ENCODE assay signal across 8 mouse cellular contexts in genomic region chr12:81631661-81632401, GRCm38 (mm10). TPM values are rescaled to one million over a fixed set of nuclear protein-coding genes. Genes with fewer than 3 reads are reported as not detected.
DNase-seq lines count a peak whose midpoint lies in the region; ATAC-seq and TF ChIP-seq lines count a peak whose summit lies in the region.

No protein-coding gene starts in this region.

- peak overlapping the region; percentile 68 for H3K9ac ChIP-seq in embryonic facial prominence, embryonic 13.5 days
- peak overlapping the region; percentile 91 for H3K9ac ChIP-seq in hindbrain, embryonic 13.5 days
- H3K9ac ChIP-seq in liver, embryonic 14.5 days (replicated peaks), result no peak overlapping the region
- H3K9ac ChIP-seq in neural tube, embryonic 13.5 days, result peak overlapping the region; percentile 91

- no peak for TF ChIP-seq CTCF in liver, embryonic 14.5 days (IDR thresholded peaks at IDR 0.05; ENCODE audit: low read depth)

- peak; percentile 81 for DNase-seq in heart, adult 11 months
- DNase-seq in heart, adult 8-10 months (ENCODE audit: low spot score), result no peak
- peak; percentile 55 for DNase-seq in Muller cell, postnatal 12 days (ENCODE audit: inconsistent ontology term)
- DNase-seq in liver, embryonic 14.5 days (ENCODE audit: low read depth in 3 of 3, low spot score in 3 of 3), result no peak
- DNase-seq in B cell, adult 2 months, result no peak

- WGBS in embryonic facial prominence, embryonic 13.5 days, result 2% methylated on average over 31 of the region's 31 CpGs
- 1% methylated on average over 31 of the region's 31 CpGs for WGBS in hindbrain, embryonic 13.5 days
- 3% methylated on average over 29 of the region's 31 CpGs for WGBS in liver, embryonic 14.5 days (ENCODE audit: insufficient replicate concordance)
- 1% methylated on average over 27 of the region's 31 CpGs for WGBS in neural tube, embryonic 13.5 days

- peak overlapping the region; percentile 62 for H3K4me3 ChIP-seq in embryonic facial prominence, embryonic 13.5 days
- peak overlapping the region; percentile 73 for H3K4me3 ChIP-seq in hindbrain, embryonic 13.5 days
- H3K4me3 ChIP-seq in liver, embryonic 14.5 days (ENCODE audit: insufficient read depth in 1 of 2, low read depth in 2 of 2, low read length in 2 of 2), result peak overlapping the region; percentile 14 to 32; a peak in 3 of 4 replicates
- peak overlapping the region; percentile 71 for H3K4me3 ChIP-seq in neural tube, embryonic 13.5 days

- H3K27me3 ChIP-seq in embryonic facial prominence, embryonic 13.5 days, result peaks cover 70% of the 10 kb centered on the region
- H3K27me3 ChIP-seq in hindbrain, embryonic 13.5 days, result peaks cover 8% of the 10 kb centered on the region; the same call in 1 of the 2 replicates
- peaks cover 40% of the 10 kb centered on the region for H3K27me3 ChIP-seq in liver, embryonic 14.5 days (ENCODE audit: control insufficient read depth, insufficient read depth, low read length)
- H3K27me3 ChIP-seq in neural tube, embryonic 13.5 days, result peaks cover 21% of the 10 kb centered on the region; the same call in 1 of the 2 replicates

- no peaks in the 10 kb centered on the region for H3K9me3 ChIP-seq in embryonic facial prominence, embryonic 13.5 days
- no peaks in the 10 kb centered on the region for H3K9me3 ChIP-seq in hindbrain, embryonic 13.5 days
- H3K9me3 ChIP-seq in liver, embryonic 14.5 days (ENCODE audit: control insufficient read depth, low read length), result no peaks in the 10 kb centered on the region
- H3K9me3 ChIP-seq in neural tube, embryonic 13.5 days, result no peaks in the 10 kb centered on the region

- H3K4me1 ChIP-seq in embryonic facial prominence, embryonic 13.5 days, result peaks cover 12% of the 10 kb centered on the region; the same call in 1 of the 2 replicates
- H3K4me1 ChIP-seq in hindbrain, embryonic 13.5 days (replicated peaks), result peaks cover 28% of the 10 kb centered on the region
- H3K4me1 ChIP-seq in liver, embryonic 14.5 days (replicated peaks; ENCODE audit: control insufficient read depth in 2 of 2, insufficient read depth in 2 of 2, low read length in 1 of 2), result peaks cover 0 to 2% of the 10 kb centered on the region in 2 experiments; a peak in 2 of 4 replicates
- H3K4me1 ChIP-seq in neural tube, embryonic 13.5 days (replicated peaks), result peaks cover 31% of the 10 kb centered on the region

- ATAC-seq in embryonic facial prominence, embryonic 13.5 days (ENCODE audit: insufficient number of reproducible peaks, insufficient read depth, low FRiP score, low TSS enrichment, low read depth), result no peak
- ATAC-seq in hindbrain, embryonic 13.5 days (ENCODE audit: low FRiP score), result peak; percentile 33
- ATAC-seq in liver, embryonic 14.5 days (ENCODE audit: insufficient read depth), result no peak
- ATAC-seq in neural tube, embryonic 13.5 days (ENCODE audit: low read depth), result peak; percentile 54

- no peak for TF ChIP-seq EP300 in liver, embryonic 14.5 days (IDR thresholded peaks at IDR 0.05; ENCODE audit: low read depth)

- peak overlapping the region; percentile 97 for H3K4me2 ChIP-seq in embryonic facial prominence, embryonic 13.5 days
- H3K4me2 ChIP-seq in hindbrain, embryonic 13.5 days, result peak overlapping the region; percentile 69
- peak overlapping the region; percentile 50 for H3K4me2 ChIP-seq in liver, embryonic 14.5 days (ENCODE audit: low read depth)
- peak overlapping the region; percentile 83 for H3K4me2 ChIP-seq in neural tube, embryonic 13.5 days

- no peak overlapping the region for H3K27ac ChIP-seq in embryonic facial prominence, embryonic 13.5 days
- peak overlapping the region; percentile 96 for H3K27ac ChIP-seq in hindbrain, embryonic 13.5 days
- H3K27ac ChIP-seq in liver, embryonic 14.5 days, result no peak overlapping the region
- H3K27ac ChIP-seq in neural tube, embryonic 13.5 days (replicated peaks), result peak overlapping the region; percentile 95

- H3K36me3 ChIP-seq in embryonic facial prominence, embryonic 13.5 days, result no peaks in the 10 kb centered on the region
- no peaks in the 10 kb centered on the region for H3K36me3 ChIP-seq in hindbrain, embryonic 13.5 days
- no peaks in the 10 kb centered on the region for H3K36me3 ChIP-seq in liver, embryonic 14.5 days (replicated peaks; ENCODE audit: control insufficient read depth, insufficient read depth, low read depth)
- no peaks in the 10 kb centered on the region for H3K36me3 ChIP-seq in neural tube, embryonic 13.5 days

RNA-seq across cellular contexts. Expression of gene Ttc9, which starts 0.8 kb away (rescaled TPM):
- total RNA-seq in heart, adult 8-10 months (2022), result 1 to 10 TPM; 1.2 to 2.2 (median 1.8) TPM
- polyA plus RNA-seq in embryonic facial prominence, embryonic 13.5 days (2015; fragmentation: Nextera tagmentation; extraction: Ambion mirVana), result 1.8 and 2.2 TPM in 2 replicates
- 8.7 and 9.6 TPM in 2 replicates for polyA plus RNA-seq in hindbrain, embryonic 13.5 days (2015; fragmentation: Nextera tagmentation; extraction: Ambion mirVana)
- 0.02 and 0.03 TPM in 2 replicates for polyA plus RNA-seq in liver, embryonic 14.5 days (2012; rRNA removed)
- polyA plus RNA-seq in liver, embryonic 14.5 days (2014; fragmentation: Nextera tagmentation; extraction: Ambion mirVana), result 0.05 TPM in 1 of 2 replicates, not detected in the other
- 12.6 and 14.2 TPM in 2 replicates for polyA plus RNA-seq in neural tube, embryonic 13.5 days (2015; fragmentation: Nextera tagmentation; extraction: Ambion mirVana)

RNA-seq across cellular contexts. Expression of gene Med6, which starts 37.0 kb away (rescaled TPM):
- 10 to 100 TPM; 11.8 to 17.6 (median 14.8) TPM for total RNA-seq in heart, adult 8-10 months (2022)
- polyA plus RNA-seq in embryonic facial prominence, embryonic 13.5 days (2015; fragmentation: Nextera tagmentation; extraction: Ambion mirVana), result 83.9 and 86.7 TPM in 2 replicates
- polyA plus RNA-seq in hindbrain, embryonic 13.5 days (2015; fragmentation: Nextera tagmentation; extraction: Ambion mirVana), result 50.1 and 51.9 TPM in 2 replicates
- 14.1 and 27.2 TPM in 2 replicates for polyA plus RNA-seq in liver, embryonic 14.5 days (2012; rRNA removed)
- 35.8 and 38.7 TPM in 2 replicates for polyA plus RNA-seq in liver, embryonic 14.5 days (2014; fragmentation: Nextera tagmentation; extraction: Ambion mirVana)
- 56.1 and 59.3 TPM in 2 replicates for polyA plus RNA-seq in neural tube, embryonic 13.5 days (2015; fragmentation: Nextera tagmentation; extraction: Ambion mirVana)

Comparison
In these comparisons a context has a peak if more than half of its experiments do, and no peak if none do; other contexts are left out.
1. DNase-seq: peak in heart, adult 11 months (single experiment) and Muller cell, postnatal 12 days (single experiment); none in heart, adult 8-10 months (single experiment), liver, embryonic 14.5 days (0 of 3) and B cell, adult 2 months (0 of 2).
2. ATAC-seq: peak in hindbrain, embryonic 13.5 days (single experiment) and neural tube, embryonic 13.5 days (single experiment); none in embryonic facial prominence, embryonic 13.5 days (single experiment) and liver, embryonic 14.5 days (single experiment).
3. H3K27ac ChIP-seq: peak in hindbrain, embryonic 13.5 days (single experiment) and neural tube, embryonic 13.5 days (single experiment); none in embryonic facial prominence, embryonic 13.5 days (single experiment) and liver, embryonic 14.5 days (single experiment).
4. H3K4me3 ChIP-seq: peak in every context shown above with its lines; median percentile 73 in hindbrain, embryonic 13.5 days; 71 in neural tube, embryonic 13.5 days; 62 in embryonic facial prominence, embryonic 13.5 days; 23 in liver, embryonic 14.5 days.
5. Peak in every context shown above with its lines, with median percentiles within 50 percentile points of each other: H3K4me2 ChIP-seq.